In the genomic region with DNA sequence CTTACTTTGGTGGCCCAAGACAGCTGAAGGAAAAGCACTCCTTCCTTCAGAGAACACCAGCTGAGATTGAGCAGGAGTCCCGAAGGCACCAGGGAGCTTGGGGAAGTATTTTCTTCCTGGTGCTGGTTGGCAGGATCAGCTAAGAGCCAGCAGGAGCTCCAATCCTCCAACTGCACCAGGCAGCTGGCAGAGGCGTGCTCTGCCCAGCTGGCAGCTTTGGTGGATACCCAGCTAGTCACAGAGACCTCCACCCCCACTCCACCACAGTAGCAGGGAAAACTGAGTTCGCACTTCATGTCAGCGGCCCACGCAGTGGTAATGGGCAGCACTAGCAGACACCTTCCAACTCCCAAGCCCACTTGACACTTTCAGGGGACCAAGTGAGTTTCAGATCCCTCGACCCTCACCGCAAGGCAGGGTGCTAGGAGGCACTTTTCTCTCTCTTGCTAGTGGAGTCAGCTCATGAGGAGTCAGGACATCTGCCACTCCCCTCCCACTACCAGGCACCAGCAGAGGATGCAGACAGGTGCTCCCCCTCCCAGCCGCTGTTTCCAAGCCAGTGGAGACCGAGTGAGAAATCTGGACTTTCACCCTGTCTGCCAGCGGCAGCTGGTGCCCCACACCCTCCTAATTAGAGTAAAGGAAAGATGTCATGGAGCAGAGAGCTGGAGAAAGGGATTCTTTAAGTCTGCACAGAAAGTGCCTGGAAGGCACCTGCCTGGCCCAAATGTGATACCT, we compare ENCODE assay signal across 11 mouse cellular contexts. TPM values are rescaled to one million over a fixed set of nuclear protein-coding genes. Genes with fewer than 3 reads are reported as not detected.
DNase-seq lines count a peak whose midpoint lies in the region; ATAC-seq and TF ChIP-seq lines count a peak whose summit lies in the region.
"Had no signal": no experiment of that assay in that cellular context is flagged by ENCODE, and none has a peak within 500 bp of the region (broad histone marks: within the 10 kb centered on the region; RNA-seq: fewer than 3 reads in every experiment).

No protein-coding gene starts in this region.

- H3K27ac ChIP-seq in hindbrain, embryonic 16.5 days (ENCODE audit: low read depth, low read length) = no peak overlapping the region
- H3K27ac ChIP-seq in hindbrain, embryonic 10.5 days = no peak overlapping the region
- H3K27ac ChIP-seq in layer of hippocampus, adult 2 months = no peak overlapping the region
- H3K27ac ChIP-seq: embryonic facial prominence, embryonic 15.5 days; neural tube, embryonic 13.5 days had no signal

- TF ChIP-seq CTCF in layer of hippocampus, adult 2 months (conservative IDR thresholded peaks at IDR 0.05) = no peak

- H3K4me1 ChIP-seq in hindbrain, embryonic 16.5 days (ENCODE audit: control insufficient read depth, insufficient read depth, low read depth, low read length) = no peaks in the 10 kb centered on the region
- H3K4me1 ChIP-seq in hindbrain, embryonic 10.5 days (replicated peaks) = no peaks in the 10 kb centered on the region
- H3K4me1 ChIP-seq: embryonic facial prominence, embryonic 15.5 days; neural tube, embryonic 13.5 days had no signal

- ATAC-seq in hindbrain, embryonic 16.5 days = peak; percentile 85
- ATAC-seq in erythroid progenitor cell, adult 5-6 weeks (replicated peaks; ENCODE audit: low FRiP score, poor library complexity, severe bottlenecking) = no peak

- H3K36me3 ChIP-seq in hindbrain, embryonic 16.5 days (ENCODE audit: control insufficient read depth, insufficient read depth, low read length) = no peaks in the 10 kb centered on the region
- no peaks in the 10 kb centered on the region for H3K36me3 ChIP-seq in hindbrain, embryonic 10.5 days
- H3K36me3 ChIP-seq: embryonic facial prominence, embryonic 15.5 days; neural tube, embryonic 13.5 days had no signal

- no peak overlapping the region for H3K4me2 ChIP-seq in hindbrain, embryonic 16.5 days (ENCODE audit: low read length)
- H3K4me2 ChIP-seq: embryonic facial prominence, embryonic 15.5 days; neural tube, embryonic 13.5 days had no signal

- H3K9me3 ChIP-seq in hindbrain, embryonic 16.5 days (ENCODE audit: control insufficient read depth, low read length) = no peaks in the 10 kb centered on the region
- no peaks in the 10 kb centered on the region for H3K9me3 ChIP-seq in hindbrain, embryonic 10.5 days
- H3K9me3 ChIP-seq: embryonic facial prominence, embryonic 15.5 days; neural tube, embryonic 13.5 days had no signal

- no peak overlapping the region for H3K4me3 ChIP-seq in hindbrain, embryonic 16.5 days (ENCODE audit: low read length)
- no peak overlapping the region for H3K4me3 ChIP-seq in hindbrain, embryonic 10.5 days
- no peak overlapping the region for H3K4me3 ChIP-seq in layer of hippocampus, adult 2 months
- H3K4me3 ChIP-seq: embryonic facial prominence, embryonic 15.5 days; neural tube, embryonic 13.5 days had no signal

- WGBS in hindbrain, embryonic 16.5 days = 51% methylated on average over 6 of the region's 10 CpGs
- WGBS in hindbrain, embryonic 10.5 days = 58% methylated on average over 10 of the region's 10 CpGs

- no peak overlapping the region for H3K9ac ChIP-seq in hindbrain, embryonic 16.5 days (ENCODE audit: low read depth, low read length)
- H3K9ac ChIP-seq: embryonic facial prominence, embryonic 15.5 days; neural tube, embryonic 13.5 days had no signal

- DNase-seq in hindbrain, embryonic 10.5 days (ENCODE audit: low spot score) = no peak
- DNase-seq in frontal cortex, postnatal 36 days (ENCODE audit: low spot score in 2 of 2) = peak; percentile 28 to 50
- DNase-seq in layer of hippocampus, adult 2 months (ENCODE audit: low spot score in 2 of 2) = peak; percentile 44 to 56
- DNase-seq in right cerebral cortex, postnatal 14 days = peak; percentile 16
- no peak for DNase-seq in thymus, adult 18-20 months
- DNase-seq in natural killer cell, adult 2 months (ENCODE audit: low spot score in 2 of 2) = no peak
- DNase-seq: lung, adult 2 months had no signal

- no peaks in the 10 kb centered on the region for H3K27me3 ChIP-seq in hindbrain, embryonic 16.5 days (replicated peaks; ENCODE audit: control insufficient read depth, insufficient read depth, low read length)
- H3K27me3 ChIP-seq in hindbrain, embryonic 10.5 days (ENCODE audit: insufficient read depth, poor library complexity, severe bottlenecking) = no peaks in the 10 kb centered on the region
- H3K27me3 ChIP-seq: embryonic facial prominence, embryonic 15.5 days; neural tube, embryonic 13.5 days had no signal

RNA-seq across cellular contexts. Expression of gene Jade3, which starts 10.4 kb away (rescaled TPM):
- 4.1 and 5.0 TPM in 2 replicates for polyA plus RNA-seq in hindbrain, embryonic 16.5 days (2015; fragmentation: Nextera tagmentation; extraction: Ambion mirVana)
- 7.8 and 10.1 TPM in 2 replicates for polyA plus RNA-seq in hindbrain, embryonic 10.5 days (2016; fragmentation: Nextera tagmentation; extraction: Ambion mirVana)
- 1 to 10 TPM; 7.2 to 7.6 TPM for total RNA-seq in layer of hippocampus, adult 2 months (2021)
- 9.7 and 10.5 TPM in 2 replicates for total RNA-seq in erythroid progenitor cell, adult 5-6 weeks (2015; ENCODE audit: low replicate concordance)
- 6.8 and 12.6 TPM in 2 replicates for total RNA-seq in erythroid progenitor cell, adult 5-6 weeks (2017; ENCODE audit: low replicate concordance)

RNA-seq across cellular contexts. Expression of gene Rp2, which starts 50.8 kb away (rescaled TPM):
- 15.2 and 17.5 TPM in 2 replicates for polyA plus RNA-seq in hindbrain, embryonic 16.5 days (2015; fragmentation: Nextera tagmentation; extraction: Ambion mirVana)
- 14.6 and 19.0 TPM in 2 replicates for polyA plus RNA-seq in hindbrain, embryonic 10.5 days (2016; fragmentation: Nextera tagmentation; extraction: Ambion mirVana)
- 10 to 100 TPM; 16.8 to 17.1 TPM for total RNA-seq in layer of hippocampus, adult 2 months (2021)
- 27.4 and 36.5 TPM in 2 replicates for total RNA-seq in erythroid progenitor cell, adult 5-6 weeks (2015; ENCODE audit: low replicate concordance)
- 31.6 and 36.2 TPM in 2 replicates for total RNA-seq in erythroid progenitor cell, adult 5-6 weeks (2017; ENCODE audit: low replicate concordance)

Comparison
In these comparisons a context has a peak if more than half of its experiments do, and no peak if none do; other contexts are left out.
1. DNase-seq: peak in frontal cortex, postnatal 36 days (2 of 2), layer of hippocampus, adult 2 months (2 of 2) and right cerebral cortex, postnatal 14 days (single experiment); none in hindbrain, embryonic 10.5 days (single experiment), thymus, adult 18-20 months (0 of 2) and natural killer cell, adult 2 months (0 of 2).